Mouse (Mus musculus) MEL (cell line): ENCODE results near the gene Tank. TPM values are rescaled to one million over a fixed set of nuclear protein-coding genes. Genes with fewer than 3 reads are reported as not detected.

Experiments
- DNase-seq: peaks from one replicate; pipeline ENCODE4 v3.0.0; 2011; ENCODE audit warnings: low read depth, low spot score
- H3K27ac ChIP-seq: 2 replicates; pipeline ENCODE4 v1.5.1; 2012; ENCODE audit warnings: low read depth, mild to moderate bottlenecking, control low read depth, low read length, moderate library complexity; ENCODE audit not compliant: control insufficient read depth
- H3K27me3 ChIP-seq, 2 experiments: fragments of 150-350 bp in 1 of 2; sonication (generic) in 1 of 2; 2 replicates each; pipeline ENCODE4 v1.6.1; 2012; ENCODE audit warnings: low read length in 2 of 2, mild to moderate bottlenecking in 2 of 2, improper control_type of control experiment in 1 of 2, moderate library complexity in 1 of 2; ENCODE audit not compliant: insufficient read depth in 2 of 2, control insufficient read depth in 1 of 2
- H3K36me3 ChIP-seq, 2 experiments: 2 replicates each; pipeline ENCODE4 v1.6.1; 2012 to 2014; ENCODE audit warnings: low read length in 2 of 2, improper control_type of control experiment in 1 of 2, inconsistent platforms in 1 of 2, mild to moderate bottlenecking in 1 of 2; ENCODE audit not compliant: insufficient read depth in 2 of 2, control insufficient read depth in 1 of 2
- H3K4me1 ChIP-seq, 2 experiments: fragments of 150-350 bp in 1 of 2; sonication (generic) in 1 of 2; 2 replicates each; pipeline ENCODE4 v1.6.1; 2012; ENCODE audit warnings: low read length in 2 of 2, improper control_type of control experiment in 1 of 2, mild to moderate bottlenecking in 1 of 2; ENCODE audit not compliant: insufficient read depth in 2 of 2, control insufficient read depth in 1 of 2
- H3K4me3 ChIP-seq, 2 experiments: fragments of 150-350 bp in 1 of 2; sonication (generic) in 1 of 2; 2 replicates each; pipeline ENCODE4 v1.5.1; 2012; ENCODE audit warnings: low read depth in 2 of 2, low read length in 2 of 2, mild to moderate bottlenecking in 2 of 2, moderate library complexity in 2 of 2, control low read depth in 1 of 2, improper control_type of control experiment in 1 of 2; ENCODE audit not compliant: control insufficient read depth in 1 of 2, insufficient read depth in 1 of 2
- H3K79me2 ChIP-seq: 2 replicates; pipeline ENCODE4 v1.6.1; 2012; ENCODE audit warnings: mild to moderate bottlenecking, low read length, moderate library complexity; ENCODE audit not compliant: control insufficient read depth, poor library complexity, insufficient read depth
- H3K9ac ChIP-seq: 2 replicates; pipeline ENCODE4 v1.6.1; 2012; ENCODE audit warnings: low read depth, mild to moderate bottlenecking, control low read depth, low read length, moderate library complexity; ENCODE audit not compliant: control insufficient read depth, poor library complexity, severe bottlenecking
- H3K9me3 ChIP-seq: fragments of 150-350 bp; sonication (generic); replicated peaks from 2 replicates; pipeline ENCODE4 v1.6.1; 2012; ENCODE audit warnings: mild to moderate bottlenecking, low read length, improper control_type of control experiment, moderate library complexity; ENCODE audit not compliant: insufficient read depth
- CTCF ChIP-seq, 3 experiments: IDR thresholded peaks in 2 of 3; conservative IDR thresholded peaks in 1 of 3; 2 replicates each; pipeline ENCODE4 v1.5.1; 2011 to 2012; ENCODE audit warnings: low read length in 3 of 3, low read depth in 2 of 3, mild to moderate bottlenecking in 2 of 3, improper control_type of control experiment in 1 of 3, inconsistent platforms in 1 of 3, mixed read lengths in 1 of 3, moderate library complexity in 1 of 3; ENCODE audit not compliant: control insufficient read depth in 1 of 3, insufficient read depth in 1 of 3, poor library complexity in 1 of 3, severe bottlenecking in 1 of 3
- EP300 ChIP-seq, 2 experiments: IDR thresholded peaks; 2 replicates each; pipeline ENCODE4 v1.6.1; 2011; ENCODE audit warnings: improper control_type of control experiment in 2 of 2, low read length in 2 of 2, low read depth in 1 of 2, mild to moderate bottlenecking in 1 of 2
- ETS1 ChIP-seq: IDR thresholded peaks from 2 replicates; pipeline ENCODE4 v1.6.1; 2012; ENCODE audit warnings: low read depth, mild to moderate bottlenecking, inconsistent platforms, low read length, improper control_type of control experiment, moderate library complexity
- GABPA ChIP-seq: IDR thresholded peaks from 2 replicates; pipeline ENCODE4 v1.6.1; 2012; ENCODE audit warnings: low read depth, mild to moderate bottlenecking, inconsistent platforms, low read length, improper control_type of control experiment, moderate library complexity
- HCFC1 ChIP-seq: IDR thresholded peaks from 2 replicates; pipeline ENCODE4 v1.6.1; 2012; ENCODE audit warnings: low read depth, mild to moderate bottlenecking, inconsistent platforms, low read length, improper control_type of control experiment, moderate library complexity
- JUND ChIP-seq: IDR thresholded peaks from 2 replicates; pipeline ENCODE4 v1.6.1; 2011; ENCODE audit warnings: low read depth, mild to moderate bottlenecking, improper control_type of control experiment, low read length
- KAT2A ChIP-seq: conservative IDR thresholded peaks from 2 replicates; pipeline ENCODE4 v1.6.1; 2012; ENCODE audit warnings: low read depth, low read length, improper control_type of control experiment, inconsistent platforms
- MAFK ChIP-seq: IDR thresholded peaks from 2 replicates; pipeline ENCODE4 v1.6.1; 2011; ENCODE audit warnings: low read depth, mild to moderate bottlenecking, low read length, improper control_type of control experiment, borderline replicate concordance
- MAX ChIP-seq: IDR thresholded peaks from 2 replicates; pipeline ENCODE4 v1.6.1; 2011; ENCODE audit warnings: low read length, improper control_type of control experiment
- MAZ ChIP-seq: IDR thresholded peaks from 2 replicates; pipeline ENCODE4 v1.6.1; 2012; ENCODE audit warnings: low read depth, mild to moderate bottlenecking, inconsistent platforms, low read length, improper control_type of control experiment
- MEF2A ChIP-seq: IDR thresholded peaks from 2 replicates; pipeline ENCODE4 v1.6.1; 2014; ENCODE audit warnings: low read depth, mild to moderate bottlenecking, inconsistent platforms, low read length, improper control_type of control experiment; ENCODE audit not compliant: poor library complexity, insufficient replicate concordance, severe bottlenecking; ENCODE audit errors: extremely low read depth
- MYB ChIP-seq: IDR thresholded peaks from 2 replicates; pipeline ENCODE4 v1.6.1; 2011; ENCODE audit warnings: mild to moderate bottlenecking, low read depth, low read length, improper control_type of control experiment
- POLR2AphosphoS2 ChIP-seq: IDR thresholded peaks from 2 replicates; pipeline ENCODE4 v1.6.1; 2011; ENCODE audit warnings: low read length, improper control_type of control experiment
- RCOR1 ChIP-seq: IDR thresholded peaks from 2 replicates; pipeline ENCODE4 v1.6.1; 2012; ENCODE audit warnings: low read depth, mild to moderate bottlenecking, inconsistent platforms, low read length, improper control_type of control experiment
- SIN3A ChIP-seq: IDR thresholded peaks from 2 replicates; pipeline ENCODE4 v1.6.1; 2012; ENCODE audit warnings: low read length, improper control_type of control experiment, inconsistent platforms
- TAL1 ChIP-seq: IDR thresholded peaks from 2 replicates; pipeline ENCODE4 v1.6.1; 2012; ENCODE audit warnings: mild to moderate bottlenecking, inconsistent platforms, low read length, moderate library complexity, mixed read lengths
- USF1 ChIP-seq: IDR thresholded peaks from 2 replicates; pipeline ENCODE4 v1.6.1; 2014; ENCODE audit warnings: low read depth, mild to moderate bottlenecking, inconsistent platforms, low read length, improper control_type of control experiment, moderate library complexity
- USF2 ChIP-seq, 2 experiments: IDR thresholded peaks; 2 replicates each; pipeline ENCODE4 v1.6.1; 2011 to 2012; ENCODE audit warnings: improper control_type of control experiment in 2 of 2, low read length in 2 of 2, borderline replicate concordance in 1 of 2, inconsistent platforms in 1 of 2, low read depth in 1 of 2, mild to moderate bottlenecking in 1 of 2; ENCODE audit not compliant: insufficient read depth in 1 of 2
- ZKSCAN1 ChIP-seq: IDR thresholded peaks from 2 replicates; pipeline ENCODE4 v1.6.1; 2012; ENCODE audit warnings: low read depth, mild to moderate bottlenecking, inconsistent platforms, low read length, improper control_type of control experiment, moderate library complexity
- polyA plus RNA-seq, 2 experiments: library from polyadenylated mRNA; stranded (reverse) in 1 of 2; unstranded in 1 of 2; fragments of >175 nt in 1 of 2; fragments of >200 nt in 1 of 2; gene quantifications; 2 replicates each; pipeline versions ENCODE4 v1.2.1 to v1.2.4; 2012; ENCODE audit warnings: low replicate concordance in 2 of 2, low read depth in 1 of 2; ENCODE audit not compliant: insufficient read length in 2 of 2, insufficient read depth in 1 of 2, missing spikeins in 1 of 2
- total RNA-seq: library from RNA; depleted of rRNA; stranded (reverse); fragments of 300-350 nt; gene quantifications from 2 replicates; pipeline ENCODE4 v1.2.3, GENCODE M21; 2012

Gene Tank
- total and polyA plus RNA-seq, 3 experiments, result 27.0 to 96.7 (median 27.4) TPM

DNA sequence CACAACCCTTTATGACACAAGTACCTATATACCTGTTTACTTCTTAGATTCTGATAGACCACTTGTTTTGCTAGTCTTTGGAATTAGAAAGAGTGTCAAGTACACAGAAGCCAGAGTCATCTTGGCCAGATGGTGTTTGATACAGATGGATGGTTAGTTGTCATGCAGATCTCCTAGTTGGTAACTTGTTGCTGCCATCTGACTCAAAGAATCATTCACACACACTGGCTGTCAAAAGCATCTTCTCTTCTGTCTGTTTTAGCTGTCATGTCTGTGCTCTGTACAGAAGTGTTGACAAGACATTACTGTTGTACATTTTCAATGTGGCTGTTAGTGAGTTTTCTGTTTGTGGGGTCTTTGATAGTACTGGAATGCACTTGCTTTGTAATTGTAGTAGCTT, 45.6 kb downstream of the Tank start:
- no peak overlapping the region for H3K27ac ChIP-seq
- DNase-seq, result no peak
- peaks cover 0 to 30% of the 10 kb centered on the region in 2 experiments; a peak in 2 of 4 replicates for H3K36me3 ChIP-seq
- TF ChIP-seq USF2 (IDR thresholded peaks at IDR 0.05; ENCODE audit: borderline replicate concordance in 1 of 2, insufficient read depth in 1 of 2, low read depth in 1 of 2, low read length in 2 of 2) (no peak), GABPA (no peak)
- H3K79me2 ChIP-seq, result no peaks in the 10 kb centered on the region; the same call in 1 of the 2 replicates
- H3K9me3 ChIP-seq, result no peaks in the 10 kb centered on the region
- H3K4me3 ChIP-seq, result no peak overlapping the region
- no peaks in the 10 kb centered on the region for H3K4me1 ChIP-seq
- H3K9ac ChIP-seq, result no peak overlapping the region
- H3K27me3 ChIP-seq, result no peaks in the 10 kb centered on the region

DNA sequence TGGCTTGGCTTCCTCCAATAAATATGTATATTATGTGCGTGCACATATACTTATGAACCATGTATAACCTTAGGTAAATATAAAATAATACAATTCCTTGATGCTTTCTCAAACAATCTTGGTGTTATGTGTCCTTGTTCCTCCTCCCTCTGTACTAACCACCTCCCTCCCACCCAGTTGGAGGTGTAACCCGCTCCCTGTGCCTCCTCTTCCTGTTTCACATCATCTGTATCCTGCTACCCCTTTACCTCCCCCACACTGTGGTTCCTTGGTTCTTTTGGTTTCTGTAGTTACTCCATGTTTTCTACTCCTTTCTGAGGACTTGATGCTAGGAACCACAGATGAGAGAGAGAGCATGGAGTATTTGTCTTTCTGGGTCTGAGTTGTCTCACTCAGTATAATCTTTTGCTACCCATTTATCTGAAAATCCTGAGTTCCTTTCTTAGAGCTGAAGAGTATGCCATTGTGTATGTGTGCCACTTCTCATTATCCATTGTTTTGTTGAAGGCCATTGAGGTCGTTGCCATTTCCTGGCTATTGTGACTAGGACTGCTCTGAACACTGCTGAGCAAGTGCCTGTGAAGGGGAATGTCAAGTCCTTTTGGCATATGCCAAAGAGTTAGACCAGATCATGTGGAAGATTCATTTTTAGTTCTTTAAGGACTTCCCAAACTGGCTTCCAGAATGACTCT, 52.6 kb downstream of the Tank start:
- DNase-seq, result no peak
- Histone ChIP-seq H3K36me3 (peaks cover 0 to 25% of the 10 kb centered on the region in 2 experiments; a peak in 3 of 4 replicates), H3K9ac (no peak overlapping the region), H3K27me3 (no peaks in the 10 kb centered on the region), H3K9me3 (no peaks in the 10 kb centered on the region), H3K4me3 (no peak overlapping the region), H3K27ac (no peak overlapping the region), H3K4me1 (no peaks in the 10 kb centered on the region), H3K79me2 (no peaks in the 10 kb centered on the region)
- no peak for TF ChIP-seq HCFC1
- TF ChIP-seq MEF2A, result no peak
- TF ChIP-seq MYB, result no peak
- TF ChIP-seq KAT2A, result no peak
- TF ChIP-seq CTCF (IDR thresholded peaks at IDR 0.05 in 2 of 3, conservative IDR thresholded peaks at IDR 0.05 in 1 of 3; ENCODE audit: control insufficient read depth in 1 of 3, insufficient read depth in 1 of 3, low read depth in 2 of 3, low read length in 3 of 3, poor library complexity in 1 of 3, severe bottlenecking in 1 of 3), result no peak
- TF ChIP-seq MAX, result no peak
- no peak for TF ChIP-seq SIN3A
- TF ChIP-seq POLR2AphosphoS2, result no peak
- no peak for TF ChIP-seq ETS1
- no peak for TF ChIP-seq USF1
- TF ChIP-seq MAFK, result no peak
- no peak for TF ChIP-seq RCOR1
- no peak for TF ChIP-seq TAL1
- no peak for TF ChIP-seq JUND
- no peak for TF ChIP-seq ZKSCAN1
- no peak for TF ChIP-seq MAZ
- TF ChIP-seq EP300 (IDR thresholded peaks at IDR 0.05; ENCODE audit: low read depth in 1 of 2, low read length in 2 of 2), result no peak
